Mouse (Mus musculus) T-helper 2 cell (primary cell): Measurements from ENCODE around the gene H13.
"Not testable (repeated sequence)": the region's sequence is repeated elsewhere in the genome, so short reads cannot be mapped to it uniquely, and the experiment has no call there.

Experiments used
- in situ Hi-C: fragments of 300-600 bp; cut with MboI, MseI; formaldehyde crosslinking; loops from one replicate; pipeline ENCODE4 v1.15.1; 2025; ENCODE audit warnings: high pct_unique_total_duplicates

The H13 gene

GRCm38 (mm10) chr2:152661163-152661562 lies 8.1 kb upstream of the H13 start:
- in situ Hi-C loops: no loop called here

DNA sequence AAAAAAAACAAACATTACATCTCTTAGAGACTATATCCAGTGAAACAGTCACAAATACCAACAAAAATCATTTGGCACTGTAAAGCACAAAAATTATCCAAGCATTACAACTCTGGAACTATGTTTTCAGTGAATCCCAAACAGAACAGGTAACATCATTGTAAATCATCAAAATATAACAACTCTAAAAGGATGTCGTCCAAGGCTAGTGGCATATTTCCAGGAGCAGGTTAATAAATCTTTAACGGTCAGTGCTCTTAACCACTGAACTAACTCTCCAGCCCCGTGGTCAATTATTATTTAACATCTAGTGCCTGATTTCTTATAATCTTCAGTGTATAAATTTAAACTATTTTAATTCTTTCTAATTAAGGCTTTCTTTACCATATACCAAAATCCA lies 3.1 kb upstream of the H13 start:
- in situ Hi-C loops: not testable (repeated sequence)

GRCm38 (mm10) chr2:152669639-152670484 lies 601 bp downstream of the H13 start:
- in situ Hi-C loops: no loop called here

- in situ Hi-C loops: no loop called here
These were observed 1.9 kb downstream of the H13 start for GRCm38 (mm10) chr2:152670983-152671641.

DNA sequence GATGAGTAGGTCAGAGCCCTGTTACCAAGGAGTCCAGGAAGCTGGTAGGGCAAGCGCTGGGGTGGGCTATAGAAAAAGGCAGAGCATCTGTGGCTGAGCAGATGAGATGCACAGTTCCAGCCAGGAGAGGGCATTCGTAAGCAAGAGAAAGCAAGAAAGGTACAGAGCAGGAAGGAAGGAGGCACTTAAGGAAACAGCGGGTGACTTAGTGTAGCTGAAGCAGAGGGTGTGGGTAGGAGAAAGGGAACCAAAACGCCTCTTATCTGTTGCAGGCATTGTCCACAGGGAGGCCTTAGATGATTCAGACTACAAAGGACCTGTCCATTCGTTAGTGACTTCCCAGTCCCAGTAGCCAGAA lies 2.4 kb downstream of the H13 start:
- in situ Hi-C loops: no loop called here

GRCm38 (mm10) chr2:152672166-152672565 lies 2.9 kb downstream of the H13 start:
- in situ Hi-C loops: no loop called here

DNA sequence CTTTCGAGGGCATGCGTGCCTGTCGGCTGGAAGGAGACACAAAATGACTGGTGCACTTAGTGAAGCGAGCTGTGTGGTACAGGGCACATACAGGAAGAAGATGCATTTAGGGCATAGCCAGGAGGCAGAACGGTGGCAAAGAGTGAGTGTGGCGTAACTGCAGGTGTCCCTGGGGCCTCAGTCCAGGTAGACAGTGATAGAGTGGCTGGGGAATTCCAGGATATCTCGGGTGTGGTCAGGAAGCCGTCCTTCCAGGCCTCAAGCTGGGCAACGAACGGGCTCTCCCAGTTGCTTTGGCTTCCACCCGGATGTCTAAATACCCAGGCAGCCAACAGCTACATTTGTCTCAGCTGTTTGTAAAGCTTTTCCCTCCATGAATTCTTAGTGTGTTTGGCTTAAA lies 4.9 kb downstream of the H13 start:
- in situ Hi-C loops: no loop called here

DNA sequence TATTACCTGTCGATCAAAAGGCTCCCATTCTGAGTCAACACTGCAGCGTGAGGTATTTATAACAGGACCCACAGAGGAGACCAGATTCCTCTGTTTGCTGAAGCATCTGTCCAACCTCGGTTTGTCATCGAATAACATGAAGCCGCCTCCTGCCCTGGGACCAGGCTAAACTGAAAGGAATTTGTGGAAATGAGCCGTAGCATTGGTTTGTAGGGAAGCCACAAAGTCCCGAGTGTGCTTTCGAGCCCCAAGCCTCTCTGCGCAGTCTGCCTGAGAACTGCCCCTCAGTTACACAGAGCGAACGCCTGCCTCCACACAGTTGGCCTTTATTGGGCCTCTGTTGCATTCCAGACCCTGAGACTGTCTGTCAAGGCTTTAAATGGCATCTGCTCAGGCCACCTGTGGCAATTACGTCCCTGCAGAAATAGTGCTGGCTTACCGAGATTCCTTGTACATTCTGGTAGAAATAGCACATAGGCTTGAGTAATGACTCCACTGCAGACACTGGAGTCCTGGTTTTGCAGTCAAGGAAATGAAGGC lies 6.1 kb downstream of the H13 start:
- in situ Hi-C loops: no loop called here

GRCm38 (mm10) chr2:152678302-152678701 lies 9.0 kb downstream of the H13 start:
- in situ Hi-C loops: no loop called here

DNA sequence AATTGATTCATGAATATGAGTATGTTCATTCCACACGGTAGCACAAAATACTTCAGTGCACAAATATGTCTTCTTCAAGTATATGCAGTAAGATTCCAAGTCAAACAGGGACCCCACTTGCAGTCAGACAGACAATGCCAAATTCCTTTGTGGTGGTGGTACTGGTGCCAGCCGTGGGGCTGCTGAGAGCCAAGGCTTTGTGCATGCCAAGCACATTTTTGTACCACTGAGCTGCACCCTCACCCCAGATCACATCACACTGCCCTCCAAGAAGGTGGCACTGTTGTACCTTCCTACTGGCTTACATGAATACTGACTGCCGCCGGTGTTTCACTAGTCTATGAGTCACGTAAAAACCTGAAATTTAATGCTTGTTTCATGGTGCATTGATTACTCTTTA lies 9.7 kb downstream of the H13 start:
- in situ Hi-C loops: no loop called here

DNA sequence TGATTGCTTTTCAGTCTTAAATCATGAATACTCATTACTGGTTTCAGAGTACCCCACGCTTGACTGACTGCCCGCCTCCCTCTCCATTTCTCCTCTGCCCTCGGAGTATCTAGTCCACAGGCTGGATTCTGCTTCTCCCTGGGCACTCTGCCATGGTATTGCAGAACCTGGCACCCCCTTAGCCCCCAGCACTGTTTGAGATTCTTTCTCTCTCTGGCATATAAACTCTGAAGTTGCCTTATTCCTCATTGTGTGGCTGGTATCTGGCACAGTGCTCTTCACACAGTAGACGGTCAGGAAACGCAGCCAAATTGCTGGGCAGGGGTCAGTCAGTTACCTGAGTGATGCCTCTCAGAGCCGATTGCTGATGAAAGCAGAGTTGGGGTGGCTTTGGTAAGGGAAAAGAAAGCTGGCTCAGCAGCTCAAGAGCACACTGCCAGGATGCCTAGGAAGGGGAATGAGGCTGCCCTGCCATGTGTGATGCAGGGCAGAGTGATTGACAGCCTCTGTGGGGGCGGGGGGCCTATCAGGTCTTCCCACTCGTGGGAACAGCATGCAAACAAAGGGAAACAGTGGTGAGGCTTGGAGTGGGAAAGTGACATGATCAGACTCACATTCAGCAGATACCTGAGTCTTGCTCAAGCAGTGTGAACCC lies 10.6 kb downstream of the H13 start:
- in situ Hi-C loops: no loop called here

- in situ Hi-C loops: no loop called here
These were observed 13.8 kb downstream of the H13 start for GRCm38 (mm10) chr2:152683086-152683485.

GRCm38 (mm10) chr2:152686399-152686798 lies 17.1 kb downstream of the H13 start:
- in situ Hi-C loops: no loop called here

DNA sequence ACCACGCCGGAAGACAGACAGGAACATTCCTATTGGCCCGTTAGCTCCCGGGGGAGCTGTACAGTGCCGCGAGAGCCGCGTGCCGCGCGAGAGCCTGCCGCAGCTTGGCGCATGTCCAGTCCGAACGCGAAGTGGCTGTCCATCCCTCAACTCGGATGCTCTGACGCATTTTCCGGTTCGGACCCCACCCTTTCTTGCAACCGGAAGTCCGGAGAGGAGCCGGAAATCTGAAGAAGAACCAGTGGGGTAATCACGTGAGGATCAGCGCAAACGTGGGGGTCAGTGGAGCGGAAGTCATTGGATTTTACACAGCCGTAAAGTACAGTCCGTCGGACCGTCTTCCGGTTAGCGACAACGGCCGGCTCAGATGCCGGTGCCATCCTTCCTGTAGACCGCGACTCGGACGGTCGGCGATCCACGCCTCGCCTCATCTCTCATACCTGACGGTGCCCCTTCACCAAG lies 17.6 kb downstream of the H13 start, which contains the start of gene Mcts2:
Gene Mcts2 (plus strand): TSS at position 230 of the 462 bp plus-strand sequence.
- in situ Hi-C loops: no loop called here

- in situ Hi-C loops: loop anchor here (5.0 kb wide), 1 partner anchor 141 kb away; the partner anchor contains the start of gene Bcl2l1
These were observed 22.4 kb downstream of the H13 start for GRCm38 (mm10) chr2:152691564-152692217.

GRCm38 (mm10) chr2:152693233-152693632 lies 24.0 kb downstream of the H13 start:
- in situ Hi-C loops: loop anchor here (5.0 kb wide), 1 partner anchor 139 kb away; the partner anchor contains the start of gene Bcl2l1

DNA sequence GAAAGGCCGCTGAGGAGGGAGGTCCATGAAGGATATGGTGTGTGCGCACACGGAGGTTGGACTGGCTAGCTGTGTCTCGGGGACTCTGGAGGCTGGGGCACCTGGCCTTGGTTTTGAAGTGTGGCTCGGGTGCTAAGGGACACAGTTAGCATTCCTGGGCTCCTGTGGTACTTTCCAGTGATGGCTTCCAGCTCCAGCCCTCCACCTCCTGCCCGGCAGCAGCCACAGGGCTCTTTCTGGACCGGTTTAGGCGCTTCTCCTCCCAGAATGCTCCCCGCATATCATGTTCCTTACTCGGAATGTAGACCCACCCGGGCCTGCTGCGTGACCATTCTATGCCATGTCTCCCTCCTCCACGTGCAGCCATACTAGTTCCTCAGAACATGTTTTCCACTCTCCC lies 24.5 kb downstream of the H13 start:
- in situ Hi-C loops: loop anchor here (5.0 kb wide), 1 partner anchor 139 kb away; the partner anchor contains the start of gene Bcl2l1

GRCm38 (mm10) chr2:152694708-152695107 lies 25.4 kb downstream of the H13 start:
- in situ Hi-C loops: loop anchor here (5.0 kb wide), 1 partner anchor 138 kb away; the partner anchor contains the start of gene Bcl2l1

- in situ Hi-C loops: no loop called here
These were observed 26.8 kb downstream of the H13 start for GRCm38 (mm10) chr2:152696016-152696415.

- in situ Hi-C loops: no loop called here
These were observed 27.4 kb downstream of the H13 start for GRCm38 (mm10) chr2:152696476-152697164.

DNA sequence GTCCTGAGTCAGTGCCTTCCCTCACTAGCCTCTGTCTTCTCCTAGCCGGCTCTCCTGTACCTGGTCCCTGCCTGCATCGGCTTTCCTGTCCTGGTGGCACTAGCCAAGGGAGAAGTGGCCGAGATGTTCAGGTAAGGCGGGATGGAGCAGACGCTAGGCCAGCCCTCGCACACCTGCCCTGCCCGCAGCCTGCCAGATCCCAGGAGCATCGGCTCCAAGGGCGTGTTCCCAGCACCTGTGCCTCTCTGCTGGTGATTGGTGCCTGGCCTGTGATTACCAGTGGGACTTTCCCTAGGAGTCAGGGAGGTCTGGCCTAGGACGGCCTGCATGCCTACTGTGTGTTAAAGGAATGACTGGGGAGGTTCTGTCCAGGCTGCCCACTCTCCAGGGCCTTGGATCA lies 30.9 kb downstream of the H13 start:
- in situ Hi-C loops: no loop called here
